Mouse (Mus musculus) cerebellum, adult 18-20 months (tissue): ENCODE results near the gene Bod1.

Experiments
- DNase-seq, 2 experiments: peaks; one replicate each; pipeline ENCODE4 v3.0.0; 2021

Gene Bod1

DNA sequence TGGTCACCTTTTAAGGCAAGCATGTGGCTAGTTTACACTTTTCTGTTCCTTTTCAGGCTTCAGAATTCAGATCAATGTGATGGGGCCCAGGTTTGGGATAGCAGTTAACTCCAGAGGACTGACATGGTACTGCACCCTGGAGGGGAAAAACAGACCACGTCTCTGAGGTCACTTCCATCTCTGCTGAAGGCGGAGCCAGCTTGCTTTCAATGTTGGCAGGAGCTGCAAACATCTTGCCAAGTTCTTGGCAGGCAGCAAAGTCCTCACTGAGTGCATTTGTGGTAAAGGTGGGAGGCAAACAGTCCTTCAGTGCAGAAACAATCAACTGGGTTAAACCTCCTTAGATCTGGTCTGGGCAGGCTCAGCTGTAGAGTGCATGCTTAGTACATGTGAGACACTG lies 7.5 kb downstream of the Bod1 start:
- no peak for DNase-seq

- DNase-seq = no peak
These were observed 8.2 kb downstream of the Bod1 start for GRCm38 (mm10) chr11:31663501-31663900.

GRCm38 (mm10) chr11:31662872-31663446 lies 8.7 kb downstream of the Bod1 start:
- DNase-seq = no peak

GRCm38 (mm10) chr11:31662214-31662613 lies 9.5 kb downstream of the Bod1 start:
- DNase-seq = no peak

- no peak for DNase-seq
These were observed 13.9 kb downstream of the Bod1 start for GRCm38 (mm10) chr11:31657806-31658175.

GRCm38 (mm10) chr11:31657168-31657805 lies 14.4 kb downstream of the Bod1 start:
- DNase-seq = no peak

DNA sequence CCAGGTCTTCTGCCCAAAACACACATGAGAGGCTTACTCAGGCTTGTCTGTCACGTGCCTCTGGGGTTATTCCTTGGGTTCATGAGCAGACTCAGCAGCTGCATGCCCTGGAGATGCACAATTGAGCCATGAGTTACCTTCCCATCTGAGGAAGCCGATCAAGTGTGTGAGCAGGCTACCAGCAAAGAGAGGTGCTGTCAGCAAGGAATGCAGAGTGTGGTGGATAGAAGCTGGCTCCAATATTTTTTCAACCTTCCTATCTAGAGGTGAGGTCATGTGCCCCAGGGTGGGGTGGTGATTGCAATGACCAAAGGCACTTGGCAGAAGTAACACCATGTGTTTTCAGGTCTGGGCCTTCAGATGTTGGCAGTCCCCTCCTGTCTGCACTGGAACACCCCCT lies 22.2 kb downstream of the Bod1 start:
- no peak for DNase-seq

DNA sequence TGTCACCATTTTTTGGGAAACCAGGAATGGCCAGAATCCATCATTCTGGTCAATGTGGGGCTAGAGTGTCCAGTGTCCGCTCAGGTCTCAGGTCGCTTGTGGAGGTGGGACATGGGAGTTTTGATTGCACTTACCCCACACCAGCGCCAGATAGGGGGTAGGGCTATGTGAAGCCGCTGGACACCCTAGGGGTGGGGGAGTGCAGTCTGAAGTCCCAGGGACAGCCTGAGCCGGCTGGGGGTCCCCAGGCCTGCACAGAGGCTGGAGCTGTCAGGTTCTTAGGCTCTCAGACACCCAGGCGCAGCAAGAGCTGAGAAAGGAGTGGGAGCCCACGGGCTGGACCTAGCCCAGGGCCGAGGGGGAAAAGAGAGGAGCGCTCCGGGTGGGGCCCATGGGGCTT lies 24.4 kb downstream of the Bod1 start:
- DNase-seq = no peak

DNA sequence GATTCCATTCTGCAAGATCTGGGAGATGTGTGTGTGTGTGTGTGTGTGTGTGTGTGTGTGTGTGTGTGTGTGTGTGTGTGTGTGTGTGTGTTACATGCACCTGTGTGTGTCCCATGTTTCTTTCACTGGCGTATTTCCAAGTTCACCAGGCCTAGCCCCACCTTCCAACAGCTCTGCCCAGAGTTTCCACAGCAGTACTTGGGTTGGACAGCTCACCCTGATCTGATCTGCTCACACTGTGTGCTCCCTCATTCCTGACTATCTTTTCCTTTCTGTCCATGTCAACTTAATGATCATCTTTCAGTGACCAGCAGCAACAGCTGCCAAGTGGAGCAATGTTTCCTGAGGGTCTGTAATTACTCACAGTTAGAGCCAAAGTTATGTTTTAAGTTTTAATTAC lies 25.1 kb downstream of the Bod1 start:
- no peak for DNase-seq

DNA sequence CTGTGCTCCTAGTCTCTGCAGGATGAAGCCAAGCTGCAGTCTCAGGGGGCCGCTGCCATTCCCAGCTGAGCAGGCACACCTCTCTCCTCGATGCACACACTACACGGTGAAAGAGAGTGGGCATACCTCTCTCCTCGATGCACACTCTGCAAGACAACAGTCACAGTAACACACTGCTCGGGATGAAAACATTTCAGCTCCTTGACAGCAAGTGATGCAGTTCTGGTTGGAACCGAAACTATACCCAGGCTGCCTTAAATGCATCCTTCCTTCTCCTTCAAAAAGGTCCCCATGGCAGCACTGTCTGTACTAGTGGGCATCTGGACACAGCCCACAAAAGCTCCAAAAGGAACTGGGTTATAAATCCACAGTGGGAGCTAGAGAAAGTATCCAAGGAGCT lies 28.6 kb downstream of the Bod1 start:
- no peak for DNase-seq

GRCm38 (mm10) chr11:31641066-31641810 lies 30.4 kb downstream of the Bod1 start:
- DNase-seq = peak in 1 of 2 experiments; percentile 10

GRCm38 (mm10) chr11:31640187-31640586 lies 31.5 kb downstream of the Bod1 start:
- no peak for DNase-seq

GRCm38 (mm10) chr11:31637788-31638373 lies 33.8 kb downstream of the Bod1 start:
- DNase-seq = peak; percentile 69 to 73

- DNase-seq = no peak
These were observed 43.0 kb downstream of the Bod1 start for GRCm38 (mm10) chr11:31628700-31629099.

DNA sequence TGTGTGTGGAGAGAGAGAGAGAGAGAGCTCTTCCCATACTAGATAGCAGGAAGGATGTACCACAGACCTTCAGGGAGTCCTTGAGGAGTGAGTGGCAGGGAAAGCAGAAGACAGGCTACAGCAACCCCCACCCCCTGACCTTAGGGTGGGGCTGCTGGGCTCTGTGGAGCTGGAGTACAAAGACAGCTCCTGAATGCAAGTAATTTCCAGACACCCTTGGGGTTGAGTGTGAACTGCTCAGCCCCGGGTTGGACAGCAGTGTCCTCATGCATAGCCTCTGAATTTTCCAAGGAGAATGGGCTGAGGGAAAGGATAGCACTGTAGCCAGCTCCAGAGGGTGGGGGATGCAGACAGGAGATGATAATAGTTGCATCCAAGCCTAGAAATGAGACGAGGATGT lies 50.9 kb downstream of the Bod1 start:
- no peak for DNase-seq

GRCm38 (mm10) chr11:31617797-31618196 lies 53.9 kb downstream of the Bod1 start:
- no peak for DNase-seq

- no peak for DNase-seq
These were observed 54.4 kb downstream of the Bod1 start for GRCm38 (mm10) chr11:31617236-31617635.

- no peak for DNase-seq
These were observed 55.0 kb downstream of the Bod1 start for GRCm38 (mm10) chr11:31616722-31617121.
